Mouse (Mus musculus): ENCODE results near the gene Vmn2r21.
"Not testable (repeated sequence)": the region's sequence is repeated elsewhere in the genome, so short reads cannot be mapped to it uniquely, and the experiment has no call there.

Gene Vmn2r21

DNA sequence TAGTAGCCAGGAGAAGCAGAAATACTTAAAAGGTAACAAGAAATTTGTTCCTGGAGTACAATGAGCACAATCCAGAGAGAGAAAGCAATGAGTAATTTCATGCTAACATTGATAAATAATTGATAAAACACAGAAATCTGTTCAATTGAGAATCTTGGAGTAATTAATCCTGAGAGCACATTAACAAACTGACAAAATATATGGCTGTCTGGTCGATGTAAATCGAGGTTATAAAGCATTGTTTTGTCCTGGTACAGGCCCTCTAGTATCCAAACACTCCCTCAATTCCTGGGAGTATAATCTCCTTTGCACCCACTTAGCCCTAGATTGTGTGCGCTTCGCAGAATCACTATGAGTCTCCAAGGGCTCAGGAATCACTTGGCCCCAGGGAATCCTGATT is at the start of gene Vmn2r21:
Gene Vmn2r21, minus strand, starts transcription at position 101 of the 400 bp plus-strand sequence.
- not testable (repeated sequence) for DNase-seq (ENCODE audit: low spot score)

DNA sequence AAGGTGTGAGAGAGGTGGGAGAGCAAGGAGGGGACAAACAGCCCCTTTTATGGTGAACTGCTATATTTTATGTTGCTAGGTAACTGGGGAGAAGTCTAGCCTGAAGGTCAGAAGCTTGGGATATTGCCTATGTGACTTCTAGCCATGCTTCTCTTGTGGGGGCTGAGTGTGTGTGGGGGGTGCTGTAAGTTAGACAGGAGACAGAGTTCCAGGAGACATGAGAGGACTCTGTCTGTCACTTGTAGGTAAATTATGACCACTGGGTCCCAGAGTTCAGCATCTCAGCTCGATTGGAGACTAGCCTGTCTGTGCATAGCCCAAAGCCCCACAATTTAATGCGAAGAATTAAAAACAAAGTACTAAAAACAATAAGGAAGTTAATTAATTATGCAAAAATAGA is 41.5 kb upstream of the Vmn2r21 start:
- DNase-seq (ENCODE audit: low spot score), result not testable (repeated sequence)

DNA sequence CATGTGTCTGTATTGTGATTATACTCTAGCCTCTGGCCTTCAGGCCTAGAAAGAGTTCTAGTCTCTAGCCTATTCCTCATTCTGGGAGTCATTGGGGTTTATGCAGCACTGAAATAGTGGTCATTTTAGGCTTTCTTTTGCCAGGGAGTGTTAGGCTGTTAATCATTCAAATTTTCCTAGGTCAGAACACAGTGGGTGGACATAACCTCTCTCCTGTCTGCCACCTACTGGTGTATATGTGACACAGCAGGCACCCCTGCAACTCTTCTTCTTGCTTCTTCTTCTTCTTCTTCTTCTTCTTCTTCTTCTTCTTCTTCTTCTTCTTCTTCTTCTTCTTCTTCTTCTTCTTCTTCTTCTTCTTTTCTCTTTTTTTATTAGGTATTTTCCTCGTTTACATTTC is 6.5 kb upstream of the Vmn2r21 start:
- DNase-seq (ENCODE audit: low spot score), result not testable (repeated sequence)

- not testable (repeated sequence) for DNase-seq (ENCODE audit: low spot score)
Observed at GRCm38 (mm10) chr6:123522263-123523011, 10.8 kb downstream of the Vmn2r21 start.

GRCm38 (mm10) chr6:123473045-123473444 is 60.2 kb downstream of the Vmn2r21 start:
- DNase-seq (ENCODE audit: low spot score), result not testable (repeated sequence)

DNA sequence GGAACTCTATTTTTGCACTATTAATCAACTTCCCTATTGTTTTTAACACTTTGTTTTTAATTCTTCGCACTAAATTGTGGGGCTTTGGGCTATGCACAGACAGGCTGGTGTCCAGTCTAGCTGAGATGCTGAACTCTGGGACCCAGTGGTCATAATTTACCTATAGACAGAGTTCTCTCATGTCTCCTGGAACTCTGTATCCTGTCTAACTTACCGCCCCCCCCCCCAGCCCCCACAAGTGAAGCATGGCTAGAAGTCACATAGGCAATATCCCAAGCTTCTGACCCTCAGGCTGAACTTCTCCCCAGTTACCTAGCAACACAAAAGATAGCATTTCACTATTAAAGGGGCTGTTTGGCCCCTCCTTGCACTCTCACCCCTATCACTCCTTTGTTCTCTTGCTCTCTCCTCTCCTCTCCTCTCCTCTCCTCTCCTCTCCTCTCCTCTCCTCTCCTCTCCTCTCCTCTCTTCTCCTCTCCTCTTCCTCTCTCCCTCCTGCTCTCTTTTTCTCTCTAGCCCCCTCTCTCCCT is 60.7 kb downstream of the Vmn2r21 start:
- DNase-seq (ENCODE audit: low spot score), result not testable (repeated sequence)

- not testable (repeated sequence) for DNase-seq (ENCODE audit: low spot score)
Observed at GRCm38 (mm10) chr6:123468651-123469050, 64.6 kb downstream of the Vmn2r21 start.

Measured in layer of hippocampus, adult 9-10 months (tissue).